Mouse (Mus musculus): Measurements from ENCODE around the gene BC005561. TPM values are rescaled to one million over a fixed set of nuclear protein-coding genes. Genes with fewer than 3 reads are reported as not detected.

The BC005561 gene
- 14.1 to 17.8 TPM (median 17.1 TPM) in 4 replicates for total RNA-seq (2023; ENCODE audit: inconsistent age)

DNA sequence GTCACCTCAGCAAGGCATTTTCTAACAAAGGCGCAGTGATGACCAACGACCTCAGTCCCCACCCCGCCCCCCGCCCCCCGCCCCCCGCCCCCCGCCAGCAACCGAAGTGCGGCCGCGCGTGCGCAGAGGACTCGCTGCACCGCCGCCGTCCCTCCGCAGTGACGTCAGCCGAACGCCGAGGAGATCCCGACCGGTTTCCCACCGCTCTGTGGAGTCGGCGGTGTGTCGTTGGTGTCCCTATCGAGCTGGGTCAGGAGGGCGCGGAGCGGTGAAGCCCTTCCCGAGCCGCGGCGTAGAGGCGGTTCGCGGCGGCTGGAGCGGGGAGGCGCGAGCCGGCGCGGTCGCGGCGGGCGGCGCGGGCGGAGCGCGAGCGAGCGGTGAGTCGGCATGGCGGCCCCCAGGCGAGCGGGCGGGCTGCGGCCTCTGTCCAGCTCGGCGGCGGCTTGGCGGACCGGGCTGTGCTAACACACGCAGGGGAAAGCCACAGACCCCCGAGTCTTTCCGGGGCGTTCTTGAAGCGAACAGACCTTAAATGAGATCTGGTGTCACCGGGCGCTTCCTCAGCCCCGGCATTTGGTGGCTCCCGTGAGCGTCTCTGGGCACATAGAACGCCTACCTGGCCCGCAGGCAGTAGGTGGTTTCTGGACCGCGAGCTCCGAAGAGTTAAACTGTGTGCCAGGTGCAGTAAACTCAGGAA is at the start of gene BC005561:
BC005561 (plus strand) TSS at position 158 of the 697 bp plus-strand sequence.

DNA sequence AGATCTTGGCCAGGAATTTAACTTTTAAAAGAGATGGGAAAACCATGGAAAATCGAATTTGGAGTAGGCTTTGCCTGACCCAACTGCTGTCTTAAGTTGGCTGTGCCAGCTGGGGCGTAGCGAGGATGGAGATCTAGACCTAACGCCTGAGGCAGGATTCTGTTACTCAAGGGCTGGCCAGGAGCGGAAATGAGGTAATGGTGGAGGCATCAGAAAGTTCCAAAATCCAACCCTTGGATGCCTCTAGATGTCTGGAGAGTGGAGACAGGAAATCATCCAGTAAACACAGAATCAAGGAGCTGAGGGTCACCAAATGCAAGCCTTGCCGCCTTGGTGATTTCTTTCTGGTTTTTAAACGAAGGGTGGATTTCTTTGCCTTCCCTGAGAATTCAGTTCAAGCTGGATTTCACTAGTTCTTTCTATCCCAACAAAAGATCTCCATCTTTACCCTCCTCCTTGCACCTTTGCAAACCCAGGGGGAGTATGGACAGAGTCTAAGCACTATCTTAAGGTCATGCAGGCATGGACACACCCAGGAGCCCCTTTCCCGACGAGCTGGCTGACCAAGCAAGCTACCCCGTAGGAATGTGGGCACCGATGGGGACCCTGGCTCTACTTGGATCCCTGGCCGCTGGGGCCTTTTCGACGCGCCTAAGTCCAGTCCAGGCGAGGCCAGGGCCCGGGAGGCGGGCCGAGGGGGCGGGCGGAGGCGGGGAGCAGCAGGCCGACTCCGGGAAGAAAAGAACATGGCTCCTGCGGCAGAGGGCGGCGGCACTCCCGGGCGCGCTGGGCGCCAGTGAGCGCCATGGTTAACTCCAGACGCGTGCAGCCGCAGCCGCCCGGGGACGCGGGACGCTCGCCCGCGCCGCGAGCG is 49.1 kb upstream of the BC005561 start, which contains the start of gene Pkd2:
Pkd2 (plus strand) TSS at position 619 of the 874 bp plus-strand sequence.

Other genes starting within 250 kb of the BC005561 start
- gene Ibsp, start 209.2 kb upstream of the BC005561 start, total RNA-seq (2023; ENCODE audit: inconsistent age) = not detected in 4 replicates
- gene Mepe, start 183.0 kb upstream of the BC005561 start, total RNA-seq (2023; ENCODE audit: inconsistent age) = not detected in 4 replicates
- 0.69 to 1.1 TPM (median 0.81 TPM) in 4 replicates for gene Spp1, start 73.2 kb upstream of the BC005561 start, total RNA-seq (2023; ENCODE audit: inconsistent age)
- not detected in 4 replicates for gene Pkd2, start 48.9 kb upstream of the BC005561 start, total RNA-seq (2023; ENCODE audit: inconsistent age)